Mouse (Mus musculus) liver, adult (tissue): Measurements from ENCODE around the gene Ganc.

Experiments used
- GATA4 ChIP-seq: IDR thresholded peaks from 2 replicates; pipeline ENCODE4 v1.6.1; 2014; ENCODE audit warnings: mild to moderate bottlenecking, low read length; ENCODE audit not compliant: insufficient replicate concordance

The Ganc gene

GRCm38 (mm10) chr2:120403653-120403985, at the start of gene Ganc:
Gene Ganc (plus strand): TSS chr2:120403896.
- TF ChIP-seq GATA4: no peak

GRCm38 (mm10) chr2:120360425-120360824, 43.3 kb upstream of the Ganc start:
- no peak for TF ChIP-seq GATA4

GRCm38 (mm10) chr2:120366501-120366900, 37.2 kb upstream of the Ganc start:
- no peak for TF ChIP-seq GATA4

- no peak for TF ChIP-seq GATA4
Measured at GRCm38 (mm10) chr2:120367416-120368207, 36.1 kb upstream of the Ganc start.

GRCm38 (mm10) chr2:120373858-120374257, 29.8 kb upstream of the Ganc start:
- no peak for TF ChIP-seq GATA4

- TF ChIP-seq GATA4: no peak
Measured at GRCm38 (mm10) chr2:120386264-120386663, 17.4 kb upstream of the Ganc start.

GRCm38 (mm10) chr2:120387291-120387690, 16.4 kb upstream of the Ganc start:
- TF ChIP-seq GATA4: no peak

GRCm38 (mm10) chr2:120389376-120389775, 14.3 kb upstream of the Ganc start:
- TF ChIP-seq GATA4: no peak

GRCm38 (mm10) chr2:120390934-120391333, 12.8 kb upstream of the Ganc start:
- no peak for TF ChIP-seq GATA4

GRCm38 (mm10) chr2:120392406-120392805, 11.3 kb upstream of the Ganc start:
- TF ChIP-seq GATA4: no peak

GRCm38 (mm10) chr2:120397951-120398350, 5.7 kb upstream of the Ganc start:
- no peak for TF ChIP-seq GATA4

- no peak for TF ChIP-seq GATA4
Measured at GRCm38 (mm10) chr2:120402813-120403212, 883 bp upstream of the Ganc start.

GRCm38 (mm10) chr2:120403986-120404822, 508 bp downstream of the Ganc start, which contains the start of gene Tmem87a:
Gene Tmem87a (minus strand): TSS chr2:120404113.
- no peak for TF ChIP-seq GATA4

GRCm38 (mm10) chr2:120404823-120405765, 1.4 kb downstream of the Ganc start:
- no peak for TF ChIP-seq GATA4

GRCm38 (mm10) chr2:120411096-120411628, 7.5 kb downstream of the Ganc start:
- TF ChIP-seq GATA4: no peak

- no peak for TF ChIP-seq GATA4
Measured at GRCm38 (mm10) chr2:120414113-120414512, 10.4 kb downstream of the Ganc start.
